Mouse (Mus musculus) lung, postnatal 10 days (tissue): ENCODE data around the gene Gm340.

Source experiments
- DNase-seq: peaks from one replicate; pipeline ENCODE4 v3.0.0; 2021

Gene Gm340

DNA sequence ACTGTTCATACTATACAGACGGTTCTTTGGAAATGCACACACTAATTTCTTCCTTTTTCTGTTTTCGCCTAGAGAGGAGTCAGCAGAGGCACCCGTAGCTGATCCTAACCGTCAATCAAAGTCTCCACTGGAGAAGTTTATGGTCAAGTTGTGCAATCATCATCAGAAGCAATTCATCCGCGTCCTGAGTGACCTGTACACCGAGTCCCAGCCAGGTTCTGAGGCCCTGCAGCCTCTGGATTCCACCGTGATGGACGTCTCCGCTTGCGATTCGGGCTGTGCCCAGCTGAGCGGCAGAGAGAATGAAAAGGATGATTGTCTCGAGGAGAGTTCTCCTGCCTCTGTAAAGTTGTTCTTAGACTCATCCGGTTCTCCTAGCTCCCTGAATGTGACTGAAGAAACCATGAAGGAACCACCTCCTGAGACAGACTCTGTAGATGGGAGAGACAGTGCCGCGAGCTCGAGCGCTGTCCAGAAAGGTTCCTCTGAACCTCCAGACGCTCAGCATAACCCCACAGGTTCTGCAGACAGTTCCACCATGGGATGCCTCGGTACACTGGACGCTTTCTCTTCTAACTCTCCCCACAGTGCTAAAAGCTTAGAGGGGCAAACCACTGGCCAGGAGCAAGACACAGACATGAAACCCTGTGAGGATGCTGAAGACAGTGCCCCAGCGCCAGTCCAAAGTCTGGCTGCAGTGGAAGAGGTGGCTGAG lies at the start of gene Gm340:
Gene Gm340 (plus strand): TSS at position 665 of the 715 bp plus-strand sequence.
- DNase-seq: no peak

DNA sequence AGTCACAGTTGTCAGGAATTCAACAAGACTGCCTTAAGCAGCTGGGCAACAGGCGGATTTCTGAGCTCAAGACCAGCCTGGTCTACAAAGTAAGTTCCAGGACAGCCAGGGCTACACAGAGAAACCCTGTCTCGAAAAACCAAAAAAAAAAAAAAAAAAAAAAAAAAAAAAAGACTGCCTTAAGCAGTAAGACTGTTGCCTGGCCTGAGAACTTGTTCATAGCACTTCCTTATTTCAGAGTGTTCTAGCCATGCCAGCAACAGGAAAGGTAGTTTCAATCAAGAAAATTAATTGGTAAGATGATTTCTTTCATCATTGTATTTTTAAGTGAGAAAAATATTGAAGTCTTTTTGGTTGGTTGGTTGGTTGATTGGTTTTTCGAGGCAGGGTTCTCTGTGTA lies 48.1 kb upstream of the Gm340 start:
- DNase-seq: no peak

DNA sequence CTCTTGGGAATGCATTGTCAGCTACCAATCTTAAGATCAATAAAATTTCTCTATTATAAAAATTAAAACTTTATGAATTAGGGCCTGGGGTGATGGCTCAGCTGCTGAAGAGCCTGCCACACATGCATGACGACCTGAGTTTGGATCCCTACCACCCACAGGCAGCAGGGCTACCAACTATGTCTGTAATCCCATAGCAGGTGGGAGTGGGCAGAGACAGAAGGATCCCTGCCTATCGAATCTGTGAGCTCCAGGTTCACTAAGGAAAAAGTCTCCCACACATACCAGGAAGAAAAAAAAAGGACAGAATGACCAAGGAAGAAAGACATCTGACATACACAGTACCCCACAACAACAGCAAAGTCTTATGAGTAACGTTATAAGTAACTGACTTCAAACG lies 25.2 kb upstream of the Gm340 start:
- no peak for DNase-seq

DNA sequence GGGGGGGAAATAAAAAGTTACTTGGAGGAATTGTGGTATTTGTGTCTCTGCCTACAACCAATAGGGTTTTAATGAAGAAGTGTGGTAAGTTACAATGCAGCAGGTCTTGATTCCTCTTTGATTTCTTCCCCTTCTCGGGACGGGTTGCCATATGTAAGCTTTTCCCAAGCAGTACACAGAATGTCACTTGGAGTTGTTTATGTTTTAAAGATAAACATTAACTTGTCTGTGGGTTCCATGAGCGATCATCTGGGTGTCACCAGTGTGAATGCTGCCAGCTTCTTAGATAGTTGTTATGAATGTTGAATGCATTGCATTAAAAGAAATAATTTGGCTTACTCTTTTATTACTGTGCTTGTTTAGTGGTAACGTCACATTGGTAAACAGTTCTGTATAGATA lies 24.7 kb upstream of the Gm340 start:
- DNase-seq: peak; percentile 6

DNA sequence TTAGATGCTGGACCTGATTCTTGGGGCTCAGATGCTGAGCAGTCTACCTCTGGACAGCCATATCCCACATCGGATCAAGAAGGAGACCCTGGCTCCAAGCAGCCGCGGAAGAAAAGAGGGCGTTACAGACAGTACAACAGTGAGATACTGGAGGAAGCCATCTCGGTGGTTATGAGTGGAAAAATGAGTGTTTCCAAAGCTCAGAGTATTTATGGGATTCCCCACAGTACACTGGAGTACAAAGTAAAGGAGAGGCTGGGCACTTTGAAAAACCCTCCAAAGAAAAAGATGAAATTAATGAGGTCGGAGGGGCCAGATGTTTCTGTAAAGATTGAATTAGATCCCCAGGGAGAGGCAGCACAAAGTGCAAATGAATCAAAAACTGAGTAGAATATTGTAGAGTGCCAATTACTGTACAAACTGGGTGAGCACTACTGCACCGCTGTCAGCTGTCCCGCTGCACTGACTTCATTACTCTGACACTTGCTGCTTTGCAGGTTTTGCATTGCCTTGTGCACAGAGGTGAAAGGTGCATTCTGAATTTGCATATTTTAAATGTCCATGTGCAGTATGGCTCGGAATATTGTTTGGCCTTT lies 23.2 kb upstream of the Gm340 start:
- DNase-seq: no peak

DNA sequence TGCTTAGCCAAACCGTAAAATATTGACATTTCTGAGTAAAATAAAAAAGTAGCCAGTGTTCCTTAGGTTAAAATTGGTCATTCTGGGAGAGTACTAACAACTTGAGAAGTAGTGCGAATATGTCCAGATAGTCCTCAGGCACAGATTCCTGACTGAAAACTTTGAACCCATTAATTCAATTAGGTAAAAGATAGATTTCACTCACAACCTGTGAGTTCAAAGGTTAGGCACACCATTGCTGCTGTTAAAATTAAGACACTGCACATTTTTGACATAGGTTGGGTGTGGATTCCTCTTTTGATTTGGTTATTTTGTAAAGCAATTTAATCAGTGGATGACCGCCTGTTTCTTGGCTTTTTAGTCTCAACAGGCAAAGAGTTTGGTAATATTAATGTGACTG lies 21.3 kb upstream of the Gm340 start:
- DNase-seq: no peak

DNA sequence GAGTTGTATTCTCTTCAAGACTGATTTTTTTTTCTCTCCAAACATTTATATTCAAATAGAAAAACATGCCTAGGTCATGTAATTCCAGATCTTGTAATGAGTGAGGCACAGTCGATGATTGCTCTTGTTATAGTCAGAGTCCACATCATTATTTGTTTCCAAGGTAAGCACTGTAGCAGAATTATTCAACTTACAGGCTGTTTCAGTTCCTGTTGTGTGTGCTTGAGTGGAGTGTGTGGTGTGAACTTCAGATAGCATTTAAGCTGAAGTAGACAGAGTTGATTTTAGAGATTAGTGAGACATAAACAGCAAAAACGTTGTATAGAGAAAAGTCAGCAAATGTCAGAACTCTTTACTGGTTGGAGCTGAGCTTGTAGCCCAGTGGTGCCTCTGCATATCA lies 13.4 kb upstream of the Gm340 start:
- no peak for DNase-seq

DNA sequence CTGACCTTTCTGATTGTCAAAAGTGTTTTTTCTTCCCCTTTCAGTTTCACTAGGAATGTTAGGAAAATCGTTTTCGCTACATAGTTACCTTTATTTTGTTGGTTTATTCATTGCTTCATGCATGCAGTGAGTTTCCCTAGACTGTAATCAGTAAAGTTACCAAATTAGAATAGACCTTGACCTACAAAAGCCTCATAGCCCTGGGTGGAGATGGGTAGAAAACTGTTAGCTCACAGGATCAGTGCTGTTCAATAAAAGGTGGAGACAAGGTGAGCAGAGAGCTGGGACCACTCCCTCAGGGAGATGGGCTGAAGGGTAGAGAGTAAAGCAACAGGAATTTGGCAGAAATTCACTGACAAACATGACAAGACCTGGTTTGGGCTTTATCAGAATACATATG lies 8.5 kb upstream of the Gm340 start:
- no peak for DNase-seq

DNA sequence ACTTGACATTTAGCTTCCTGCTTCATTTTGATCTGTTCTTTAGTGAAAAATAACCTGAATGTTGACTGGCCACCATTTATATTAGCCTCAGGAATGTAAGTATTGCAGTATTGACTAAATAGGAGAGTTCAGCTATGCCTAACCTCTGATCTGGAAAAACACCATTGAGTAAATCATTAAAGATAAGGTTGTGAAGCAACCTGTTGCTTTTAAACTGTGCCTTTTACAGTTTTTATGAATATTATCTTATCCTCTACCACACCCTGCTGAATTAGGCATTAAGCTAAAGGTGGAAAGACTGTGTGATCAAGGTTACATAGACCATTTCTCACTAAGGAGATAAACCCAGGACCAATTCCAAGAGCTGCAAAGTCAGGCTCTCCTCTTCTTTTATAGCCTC lies 4.6 kb upstream of the Gm340 start:
- no peak for DNase-seq

DNA sequence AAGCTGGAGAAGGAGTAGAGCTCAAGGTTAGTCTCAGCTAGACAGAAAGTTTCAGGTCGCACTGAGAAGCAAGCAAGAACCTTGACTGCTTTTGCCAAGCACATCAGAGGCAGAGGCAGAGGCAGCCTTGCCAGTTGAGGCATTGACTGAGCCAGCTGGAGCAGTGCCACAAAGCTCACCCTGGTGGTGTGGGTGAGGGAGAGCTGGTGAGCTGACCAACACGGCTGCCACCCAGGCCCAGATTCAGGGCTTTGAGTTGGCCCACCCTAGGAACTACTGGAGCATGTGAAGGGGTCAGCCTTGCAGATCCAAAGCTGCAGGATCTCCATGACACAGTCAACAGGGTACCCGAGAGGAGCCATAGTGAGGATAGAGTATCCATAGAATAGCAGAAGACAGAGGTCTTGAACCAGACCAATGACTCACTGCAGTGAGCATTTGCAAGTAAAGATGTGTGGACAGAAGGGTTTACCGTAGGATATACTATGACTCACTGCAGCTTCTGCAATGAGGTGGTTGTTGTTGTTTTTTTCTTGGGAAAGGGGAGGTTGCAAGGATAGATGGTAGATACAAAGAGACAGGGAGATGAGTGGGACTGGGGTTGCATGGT lies 2.8 kb upstream of the Gm340 start:
- DNase-seq: no peak

DNA sequence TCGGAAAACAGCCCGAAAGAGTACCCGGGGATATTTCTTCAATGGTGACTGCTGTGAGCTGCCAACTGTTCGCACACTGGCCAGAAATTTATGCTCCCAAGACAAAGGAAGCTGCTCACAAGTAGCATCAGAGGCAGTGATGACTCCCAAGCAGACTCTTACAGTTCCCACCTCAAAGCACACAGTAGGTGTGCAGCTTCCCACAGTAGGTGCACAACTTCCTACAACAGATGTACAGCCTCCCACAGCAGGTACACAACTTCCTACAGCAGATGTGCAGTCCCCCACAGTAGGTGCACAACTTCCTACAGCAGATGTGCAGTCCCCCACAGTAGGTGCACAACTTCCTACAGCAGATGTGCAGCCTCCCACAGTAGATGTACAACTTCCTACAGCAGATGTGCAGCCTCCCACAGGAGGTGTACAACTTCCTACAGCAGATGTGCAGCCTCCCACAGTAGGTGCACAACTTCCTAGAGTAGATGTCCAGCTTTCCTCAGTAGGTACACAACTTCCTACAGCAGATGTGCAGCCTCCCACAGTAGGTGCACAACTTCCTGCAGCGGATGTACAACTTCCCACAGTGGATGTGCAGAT lies 846 bp downstream of the Gm340 start:
- DNase-seq: no peak

DNA sequence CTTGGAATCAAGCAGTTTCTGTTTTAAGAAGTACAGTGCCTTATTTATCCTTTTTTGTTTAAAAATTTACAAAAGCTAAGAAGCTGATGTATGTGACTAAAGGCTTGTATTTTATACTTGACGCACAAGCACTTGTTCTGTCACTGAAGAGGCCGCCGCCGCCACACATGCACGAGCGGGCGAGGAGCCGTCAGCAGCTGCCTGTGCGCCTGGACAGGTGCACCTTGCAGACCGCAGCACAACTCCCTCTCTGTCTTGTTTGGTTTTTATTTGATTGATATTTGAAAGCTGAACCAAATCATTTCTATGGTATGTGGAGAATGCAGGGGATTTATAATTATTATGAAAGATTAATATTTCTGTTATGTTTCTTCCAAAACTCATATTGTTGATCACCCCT lies 4.6 kb downstream of the Gm340 start:
- no peak for DNase-seq

DNA sequence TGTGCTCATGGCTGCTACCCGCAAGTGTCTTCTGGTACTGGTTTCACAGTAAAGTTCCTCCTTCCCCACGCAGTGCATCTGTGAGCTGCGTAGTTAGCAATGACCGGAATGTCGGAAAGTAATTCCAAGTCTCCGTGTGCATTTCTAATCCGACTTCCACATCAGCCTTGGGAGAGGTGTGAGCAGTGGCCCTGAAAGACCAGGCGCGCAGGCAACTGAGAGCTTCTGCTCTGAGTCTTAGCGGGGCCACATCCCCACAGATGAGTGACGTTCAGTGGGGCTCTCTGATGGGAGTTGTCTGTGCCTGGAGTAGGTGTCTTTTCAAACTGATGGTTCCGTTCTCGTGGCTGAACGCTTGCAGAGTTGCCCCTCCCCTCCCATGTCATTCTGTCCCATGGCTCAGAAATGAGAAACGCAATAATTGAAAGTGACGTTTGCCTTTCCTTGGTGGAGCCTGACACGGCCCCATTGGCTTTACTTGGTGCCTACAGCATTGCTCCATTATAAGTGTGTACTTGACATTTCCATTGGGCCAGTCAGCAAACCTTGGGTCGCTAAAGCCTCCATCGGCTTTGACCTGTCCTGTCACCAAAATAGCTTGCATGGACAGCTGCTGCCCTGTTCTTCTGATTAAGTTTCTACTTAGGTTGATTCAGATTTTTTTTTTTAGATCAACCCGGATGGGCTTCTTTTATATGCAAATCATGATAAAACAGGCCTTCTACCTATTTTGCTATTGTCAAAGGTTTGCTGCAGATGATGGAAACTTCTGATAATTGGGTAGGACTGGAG lies 5.5 kb downstream of the Gm340 start:
- no peak for DNase-seq

DNA sequence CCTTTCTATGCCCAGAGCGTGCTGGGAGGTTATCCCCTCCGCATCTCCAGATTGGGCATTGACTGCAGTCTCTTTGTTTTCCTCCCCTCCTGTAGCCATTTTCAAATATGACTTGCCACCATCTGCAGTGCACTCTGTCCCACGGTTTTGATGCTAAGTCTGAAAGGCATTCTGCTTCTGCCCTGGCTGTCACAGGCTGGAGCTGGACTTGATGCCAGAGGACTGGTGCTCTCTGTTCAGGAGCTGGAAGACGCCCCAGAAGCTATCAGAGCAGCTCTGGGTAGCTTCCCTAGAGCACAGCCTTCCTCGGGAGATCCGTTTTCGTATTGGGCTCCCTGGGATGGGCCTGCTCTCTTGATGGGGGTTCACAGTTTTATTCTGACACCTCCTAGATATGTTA lies 6.9 kb downstream of the Gm340 start:
- no peak for DNase-seq

DNA sequence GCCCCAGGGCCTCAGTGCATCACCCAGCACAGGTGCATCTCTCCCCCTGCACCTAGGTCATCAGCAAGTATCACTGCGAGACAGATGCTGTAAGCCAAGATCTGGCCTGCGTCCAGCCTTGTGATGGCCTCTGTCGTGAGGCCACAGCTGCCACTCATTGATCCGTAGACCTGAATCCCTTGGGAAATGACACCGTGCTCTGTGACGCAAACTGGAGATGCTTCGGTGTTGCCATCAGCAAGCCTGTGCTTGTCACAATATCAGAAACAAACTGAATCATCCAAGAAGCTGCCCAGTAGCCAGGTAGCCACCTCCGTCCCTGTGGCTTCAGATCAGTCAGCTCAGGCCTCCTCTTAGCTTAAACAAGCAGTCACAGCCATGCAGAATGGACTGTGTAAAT lies 7.5 kb downstream of the Gm340 start:
- no peak for DNase-seq

DNA sequence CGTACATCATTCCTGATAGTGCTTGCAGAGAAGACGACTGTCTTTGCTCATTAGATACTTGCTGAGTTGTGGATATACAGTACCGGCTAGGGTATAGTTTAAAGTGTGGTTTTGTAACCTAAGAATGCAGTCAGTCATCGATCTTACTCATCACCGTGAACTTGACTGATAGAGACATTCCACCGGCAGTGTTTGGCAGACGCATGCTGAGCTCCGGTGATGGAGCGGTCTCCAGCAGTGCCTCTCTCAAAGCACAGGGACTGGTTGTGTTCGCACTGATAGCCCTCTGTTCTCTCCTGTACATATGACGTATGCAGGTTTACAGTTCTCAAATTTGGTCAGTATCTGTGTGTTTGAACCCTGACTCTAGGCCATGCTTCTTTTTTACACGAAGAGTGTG lies 9.6 kb downstream of the Gm340 start:
- no peak for DNase-seq

DNA sequence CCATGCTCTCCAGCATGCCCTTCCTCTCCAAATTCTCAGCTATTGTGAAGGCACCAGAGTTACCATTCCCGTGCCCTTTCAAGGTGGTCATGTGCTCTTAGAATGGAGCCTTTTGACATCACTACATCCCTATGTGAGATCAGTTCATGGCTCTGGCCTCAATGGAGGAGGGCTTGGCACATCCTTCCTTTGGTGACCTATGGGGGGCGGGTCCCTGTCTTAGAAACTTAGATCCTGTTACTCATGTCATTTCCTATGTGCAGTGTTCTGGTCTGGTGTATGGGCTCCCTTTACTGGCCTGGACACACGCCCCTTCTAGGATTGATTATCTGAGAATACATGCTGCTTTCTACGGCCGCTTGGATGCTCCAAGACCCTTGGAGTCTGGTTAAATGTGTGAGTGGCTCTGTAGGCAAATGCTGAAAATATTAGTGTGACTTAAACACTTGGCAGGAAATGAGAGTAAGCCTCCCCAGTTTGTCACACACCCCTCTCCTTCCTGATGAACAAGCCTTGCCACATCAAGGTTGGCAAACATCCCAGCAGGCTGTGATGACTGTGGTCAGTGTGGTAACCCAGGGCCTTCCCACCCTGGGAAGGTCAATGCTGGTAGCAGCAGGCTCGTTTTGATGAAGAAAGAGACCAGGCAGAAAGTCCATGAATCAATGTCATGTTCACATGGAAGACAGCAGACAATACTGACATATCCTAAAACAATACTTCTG lies 15.2 kb downstream of the Gm340 start:
- DNase-seq: peak; percentile 81

DNA sequence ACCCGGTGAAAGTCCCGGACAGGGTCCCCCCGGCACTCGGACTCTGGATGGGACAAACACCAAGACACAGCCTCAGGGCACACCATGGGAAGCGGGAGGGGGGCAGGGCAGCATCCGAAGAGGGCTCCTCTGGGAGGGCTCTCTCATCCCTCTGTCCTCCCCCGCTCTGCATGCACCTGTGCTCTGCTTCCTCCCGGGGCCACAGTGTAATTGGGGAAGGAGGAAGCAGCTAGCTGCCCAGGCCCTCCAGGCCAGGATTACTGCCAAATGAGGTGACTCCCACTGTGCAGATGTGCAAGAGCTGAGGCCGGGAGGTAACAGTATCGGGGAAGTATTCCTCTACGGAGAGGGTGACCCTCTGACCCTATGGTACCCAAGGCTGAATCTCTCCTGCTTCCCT lies 18.5 kb downstream of the Gm340 start:
- DNase-seq: no peak

DNA sequence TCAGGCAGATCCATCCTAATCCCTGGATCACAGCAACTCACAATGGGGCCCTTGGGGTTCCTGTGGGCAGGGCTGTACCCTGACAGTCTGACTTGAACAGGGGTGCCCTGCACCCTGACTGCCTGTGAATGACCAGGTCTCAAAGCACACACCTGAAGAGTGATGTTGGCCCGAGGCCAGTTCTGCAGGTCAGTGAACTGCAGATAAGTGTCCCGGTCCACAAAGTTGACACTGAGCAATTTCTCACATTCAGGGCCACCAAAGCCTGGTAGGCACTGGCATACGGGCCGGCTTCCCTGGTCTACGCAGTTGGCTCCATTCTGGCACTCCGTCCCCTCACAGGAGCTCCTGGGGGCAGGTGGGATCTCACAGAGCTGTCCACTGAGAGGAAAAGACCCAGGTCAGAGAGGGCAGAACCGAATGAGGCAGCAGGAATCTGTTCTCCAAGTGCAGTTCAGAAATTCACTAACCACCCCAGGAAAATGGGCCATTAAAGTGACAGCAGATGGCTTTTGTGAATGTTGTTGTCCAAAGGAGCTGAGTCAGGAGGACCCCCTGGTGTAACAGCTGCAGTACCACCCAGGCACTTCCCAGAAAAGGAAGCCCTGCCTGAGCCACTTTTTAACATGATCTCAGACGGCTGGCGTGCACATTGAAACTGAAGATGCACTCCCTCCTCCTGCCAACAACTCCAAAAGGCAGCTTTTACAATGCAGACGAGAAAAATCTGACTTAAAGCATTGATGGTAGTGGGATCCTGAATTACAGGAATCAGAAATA lies 24.2 kb downstream of the Gm340 start:
- no peak for DNase-seq

DNA sequence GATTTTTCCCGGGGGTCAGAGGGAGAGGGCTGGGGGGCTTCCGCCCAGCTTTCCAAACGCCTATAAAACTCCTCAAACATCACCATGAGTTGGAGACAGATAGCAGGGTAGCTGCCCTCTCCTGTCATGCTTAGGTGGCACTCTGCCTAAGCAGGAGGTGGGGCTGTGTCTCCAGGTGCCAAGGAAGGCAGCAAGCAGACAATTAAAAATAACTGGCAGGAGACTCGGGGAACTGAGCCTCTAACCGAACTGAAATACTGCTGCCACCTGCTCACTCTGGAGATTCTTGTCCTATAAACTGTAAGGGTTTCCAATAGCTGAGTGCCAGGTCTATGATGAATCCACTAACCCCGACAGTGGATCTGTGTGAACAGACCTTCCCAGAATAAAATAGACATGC lies 29.5 kb downstream of the Gm340 start:
- DNase-seq: no peak

DNA sequence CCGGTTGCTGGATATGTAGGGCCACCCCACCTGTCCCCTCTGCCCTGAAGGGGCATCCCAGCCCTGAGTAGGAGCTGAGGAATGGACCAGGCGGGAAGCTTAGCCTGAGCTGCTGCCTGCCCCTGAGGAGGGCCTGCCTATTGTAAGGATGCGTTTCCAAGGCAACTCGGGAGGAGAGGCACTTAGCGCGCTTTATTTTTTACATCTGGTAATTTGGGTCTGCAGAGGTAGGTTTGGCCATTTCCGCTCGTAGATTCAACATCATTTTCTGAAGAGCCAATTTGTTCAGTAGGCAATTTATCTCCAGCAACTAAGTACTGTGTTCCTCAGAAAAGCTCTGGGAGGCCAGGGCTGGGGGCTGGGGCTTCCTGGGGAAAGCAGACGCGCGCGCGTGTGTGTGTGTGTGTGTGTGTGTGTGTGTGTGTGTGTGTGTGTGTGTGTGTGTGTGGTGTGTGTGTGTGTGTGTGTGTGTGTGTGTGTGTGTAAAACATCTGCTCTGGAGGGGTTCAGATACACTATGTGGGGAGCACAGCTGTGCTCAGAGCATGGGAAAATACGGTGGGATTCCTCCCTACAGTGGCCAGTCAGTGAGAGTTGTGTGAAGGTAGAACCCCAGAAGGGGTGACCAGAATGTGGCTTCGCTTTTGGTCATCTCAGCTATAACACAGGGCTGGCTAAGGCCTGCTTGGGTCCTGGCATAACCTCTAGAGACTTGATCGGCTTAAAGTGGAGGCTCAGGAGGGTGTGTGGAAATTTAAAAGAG lies 31.3 kb downstream of the Gm340 start:
- DNase-seq: no peak
